Mouse (Mus musculus) adrenal gland, adult 18-20 months (tissue): ENCODE measurements around the gene Dip2c. TPM values are rescaled to one million over a fixed set of nuclear protein-coding genes. Genes with fewer than 3 reads are reported as not detected.

ENCODE experiments used
- DNase-seq, 2 experiments: peaks; one replicate each; pipeline ENCODE4 v3.0.0; 2021 to 2022; ENCODE audit warnings: low spot score in 2 of 2
- total RNA-seq, 2 experiments: library from RNA; stranded (reverse); gene quantifications; 1 replicate in 1 of 2; 2 replicates in 1 of 2; pipeline ENCODE4 v1.2.3; 2021

The Dip2c gene
- total RNA-seq, 2 experiments from 2014 or later: 13.9 to 27.2 TPM

- DNase-seq: no peak
Observed at GRCm38 (mm10) chr13:9325262-9325661, 48.9 kb downstream of the Dip2c start.

GRCm38 (mm10) chr13:9329307-9329915, 53.1 kb downstream of the Dip2c start:
- DNase-seq: no peak

GRCm38 (mm10) chr13:9333187-9333586, 56.9 kb downstream of the Dip2c start:
- DNase-seq: no peak

GRCm38 (mm10) chr13:9340293-9340692, 64.0 kb downstream of the Dip2c start:
- DNase-seq: no peak

- DNase-seq: no peak
Observed at GRCm38 (mm10) chr13:9342696-9343095, 66.4 kb downstream of the Dip2c start.

GRCm38 (mm10) chr13:9347448-9347847, 71.1 kb downstream of the Dip2c start:
- no peak for DNase-seq

- DNase-seq: no peak
Observed at GRCm38 (mm10) chr13:9350670-9351069, 74.3 kb downstream of the Dip2c start.

- DNase-seq: no peak
Observed at GRCm38 (mm10) chr13:9353890-9354289, 77.6 kb downstream of the Dip2c start.

- no peak for DNase-seq
Observed at GRCm38 (mm10) chr13:9355331-9355730, 79.0 kb downstream of the Dip2c start.

- no peak for DNase-seq
Observed at GRCm38 (mm10) chr13:9361457-9361856, 85.1 kb downstream of the Dip2c start.

- DNase-seq: no peak
Observed at GRCm38 (mm10) chr13:9371387-9371786, 95.1 kb downstream of the Dip2c start.

GRCm38 (mm10) chr13:9377130-9377529, 100.8 kb downstream of the Dip2c start:
- no peak for DNase-seq

- no peak for DNase-seq
Observed at GRCm38 (mm10) chr13:9380740-9381410, 104.5 kb downstream of the Dip2c start.

- no peak for DNase-seq
Observed at GRCm38 (mm10) chr13:9388017-9388416, 111.7 kb downstream of the Dip2c start.

- no peak for DNase-seq
Observed at GRCm38 (mm10) chr13:9389334-9389733, 113.0 kb downstream of the Dip2c start.

GRCm38 (mm10) chr13:9390204-9390804, 114.0 kb downstream of the Dip2c start:
- no peak for DNase-seq

- no peak for DNase-seq
Observed at GRCm38 (mm10) chr13:9393470-9393869, 117.1 kb downstream of the Dip2c start.

- DNase-seq: no peak
Observed at GRCm38 (mm10) chr13:9395286-9395685, 119.0 kb downstream of the Dip2c start.

- DNase-seq: no peak
Observed at GRCm38 (mm10) chr13:9398846-9399245, 122.5 kb downstream of the Dip2c start.

- DNase-seq: no peak
Observed at GRCm38 (mm10) chr13:9405399-9405798, 129.1 kb downstream of the Dip2c start.

GRCm38 (mm10) chr13:9408983-9409382, 132.7 kb downstream of the Dip2c start:
- DNase-seq: no peak

GRCm38 (mm10) chr13:9418441-9418840, 142.1 kb downstream of the Dip2c start:
- DNase-seq: no peak

- DNase-seq: no peak
Observed at GRCm38 (mm10) chr13:9419213-9419612, 142.9 kb downstream of the Dip2c start.
